Mouse (Mus musculus) 3134 (cell line): ENCODE data around the gene Srrt.

ENCODE experiments used
- DNase-seq: peaks from one replicate; pipeline ENCODE4 v3.0.0-alpha.2; 2011; ENCODE audit warnings: low spot score; ENCODE audit not compliant: insufficient read length; ENCODE audit errors: extremely low read depth

Srrt gene

GRCm38 (mm10) chr5:137338256-137338655, 30.8 kb upstream of the Srrt start:
- peak; percentile 89 for DNase-seq

- no peak for DNase-seq
Observed at GRCm38 (mm10) chr5:137337190-137337589, 29.7 kb upstream of the Srrt start.

GRCm38 (mm10) chr5:137335066-137335465, 27.6 kb upstream of the Srrt start:
- no peak for DNase-seq

GRCm38 (mm10) chr5:137334317-137334716, 26.8 kb upstream of the Srrt start:
- DNase-seq = no peak

- peak; percentile 93 for DNase-seq
Observed at GRCm38 (mm10) chr5:137333512-137334174, 26.2 kb upstream of the Srrt start, which contains the start of gene Slc12a9. TSS of gene Slc12a9 (minus strand) at chr5:137333597.

- no peak for DNase-seq
Observed at GRCm38 (mm10) chr5:137332857-137333511, 25.5 kb upstream of the Srrt start.

- DNase-seq = no peak
Observed at GRCm38 (mm10) chr5:137330910-137331309, 23.4 kb upstream of the Srrt start.

- no peak for DNase-seq
Observed at GRCm38 (mm10) chr5:137320996-137321395, 13.5 kb upstream of the Srrt start.

- DNase-seq = no peak
Observed at GRCm38 (mm10) chr5:137318570-137318969, 11.1 kb upstream of the Srrt start.

- DNase-seq = no peak
Observed at GRCm38 (mm10) chr5:137317361-137317760, 9.9 kb upstream of the Srrt start.

- DNase-seq = peak; percentile 46
Observed at GRCm38 (mm10) chr5:137315084-137315903, 7.8 kb upstream of the Srrt start.

- peak; percentile 86 for DNase-seq
Observed at GRCm38 (mm10) chr5:137314193-137315083, 7.0 kb upstream of the Srrt start, which contains the start of gene Trip6. TSS of gene Trip6 (minus strand) at chr5:137314404.

- DNase-seq = no peak
Observed at GRCm38 (mm10) chr5:137313466-137314192, 6.2 kb upstream of the Srrt start.

GRCm38 (mm10) chr5:137308356-137308755, 882 bp upstream of the Srrt start:
- no peak for DNase-seq

GRCm38 (mm10) chr5:137306439-137307005, 952 bp downstream of the Srrt start:
- no peak for DNase-seq

- DNase-seq = peak; percentile 45
Observed at GRCm38 (mm10) chr5:137305822-137306221, 1.7 kb downstream of the Srrt start.

- no peak for DNase-seq
Observed at GRCm38 (mm10) chr5:137304816-137305215, 2.7 kb downstream of the Srrt start.

GRCm38 (mm10) chr5:137304165-137304564, 3.3 kb downstream of the Srrt start:
- DNase-seq = no peak

- DNase-seq = no peak
Observed at GRCm38 (mm10) chr5:137303609-137304008, 3.9 kb downstream of the Srrt start.
